Mouse (Mus musculus) gastrocnemius, postnatal 25 days (tissue): ENCODE measurements around the gene Zranb3. TPM values are rescaled to one million over a fixed set of nuclear protein-coding genes. Genes with fewer than 3 reads are reported as not detected.

Source experiments
- DNase-seq: peaks from one replicate; pipeline ENCODE4 v3.0.0; 2022
- total RNA-seq, 2 experiments: library from RNA; stranded (reverse); gene quantifications; 1 replicate in 1 of 2; 2 replicates in 1 of 2; pipeline ENCODE4 v1.2.3; 2021

Zranb3 gene
- total RNA-seq, 2 experiments from 2014 or later, result 3.6 to 4.2 TPM

- DNase-seq, result peak; percentile 12
Observed at GRCm38 (mm10) chr1:127945696-127946575, 156.9 kb downstream of the Zranb3 start.

DNA sequence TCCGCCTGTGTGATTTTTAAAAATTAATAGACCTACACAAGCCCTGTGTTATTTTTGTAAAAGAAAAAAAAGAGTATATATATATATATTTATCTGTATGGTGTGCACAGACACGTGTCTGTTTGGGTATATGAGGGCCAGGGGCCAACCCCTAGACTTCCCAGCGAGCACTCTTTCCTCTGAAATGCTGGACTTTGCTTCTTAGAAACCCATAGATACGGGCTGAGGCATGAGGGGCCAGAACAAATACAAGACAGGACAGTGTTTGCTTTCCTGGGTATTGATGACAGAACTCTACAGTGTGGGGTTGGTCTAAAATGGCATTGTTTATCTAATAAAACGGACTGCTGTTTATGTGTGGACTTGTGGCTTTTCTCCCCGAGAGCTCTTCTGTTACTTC, 159.3 kb downstream of the Zranb3 start:
- DNase-seq, result no peak

GRCm38 (mm10) chr1:127942231-127942630, 160.6 kb downstream of the Zranb3 start:
- DNase-seq, result no peak

DNA sequence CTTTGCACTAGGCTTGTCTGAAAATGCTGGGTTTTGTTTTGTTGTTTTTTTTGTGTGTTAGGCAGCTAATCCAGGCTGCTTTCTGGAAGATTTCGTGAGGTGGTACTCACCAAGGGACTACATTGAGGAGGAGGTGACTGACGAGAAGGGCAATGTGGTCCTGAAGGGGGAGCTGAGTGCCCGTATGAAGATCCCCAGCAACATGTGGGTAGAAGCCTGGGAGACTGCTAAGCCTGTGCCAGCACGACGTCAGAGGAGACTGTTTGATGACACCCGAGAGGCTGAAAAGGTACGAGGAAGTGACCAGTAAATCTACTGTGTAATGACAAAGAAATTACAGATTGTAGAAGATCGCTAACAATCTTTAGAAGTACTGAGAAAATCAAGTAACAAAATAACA, 165.6 kb downstream of the Zranb3 start:
- peak; percentile 47 for DNase-seq

DNA sequence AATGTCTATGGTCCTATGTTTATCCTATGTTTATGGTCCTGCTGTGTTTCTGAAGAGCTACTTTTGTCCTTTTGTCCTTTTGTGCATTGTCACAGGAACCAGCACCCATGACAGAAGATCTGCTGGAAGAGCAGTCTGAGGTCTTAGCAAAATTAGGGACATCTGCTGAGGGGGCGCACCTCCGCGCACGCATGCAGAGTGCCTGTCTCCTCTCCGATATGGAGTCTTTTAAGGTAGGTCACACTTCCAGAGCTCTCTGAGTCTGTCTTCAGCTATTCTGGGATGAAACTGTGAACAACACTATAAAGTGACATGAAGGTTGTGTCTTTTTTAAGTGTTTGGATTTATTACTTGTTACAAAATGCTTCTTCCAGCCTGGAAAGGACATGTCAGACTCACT, 168.5 kb downstream of the Zranb3 start:
- no peak for DNase-seq

DNA sequence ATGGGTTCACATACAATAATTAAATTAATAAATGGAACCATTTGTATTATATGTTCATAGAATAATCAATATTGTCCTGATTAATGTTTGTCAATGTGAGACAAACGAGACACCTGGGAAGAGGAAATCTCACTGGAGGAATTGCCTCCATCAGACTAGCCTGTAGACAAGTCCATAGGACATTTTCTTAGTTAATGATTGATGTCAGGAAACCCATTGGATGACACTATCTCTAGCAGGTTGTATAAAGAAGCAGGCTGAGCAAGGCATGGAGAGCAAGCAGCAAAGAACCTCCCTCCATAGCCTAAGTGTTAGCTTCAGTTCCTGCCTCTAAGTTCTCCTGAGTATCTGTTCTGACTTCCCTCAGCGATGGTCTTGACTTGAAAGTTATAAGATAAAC, 169.4 kb downstream of the Zranb3 start:
- no peak for DNase-seq

DNA sequence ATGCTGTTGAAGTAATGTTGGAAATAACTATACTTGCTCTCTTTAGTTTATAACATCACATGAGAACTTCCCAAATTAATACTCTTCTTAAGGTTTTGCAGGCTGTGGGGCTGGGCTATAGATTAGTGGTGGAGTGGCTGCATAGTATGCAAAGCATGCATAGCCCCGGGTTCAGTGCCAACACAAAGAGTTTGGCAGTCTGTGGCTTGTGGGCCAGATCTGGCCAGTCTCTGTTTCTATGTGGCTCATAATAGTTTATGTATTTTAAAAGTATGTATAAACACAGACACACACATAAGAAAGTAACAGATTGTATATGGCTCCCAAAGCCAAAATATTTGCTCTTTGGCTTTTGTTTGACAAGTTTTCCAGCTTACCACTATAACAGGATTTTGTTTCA, 187.0 kb downstream of the Zranb3 start:
- DNase-seq, result no peak

DNA sequence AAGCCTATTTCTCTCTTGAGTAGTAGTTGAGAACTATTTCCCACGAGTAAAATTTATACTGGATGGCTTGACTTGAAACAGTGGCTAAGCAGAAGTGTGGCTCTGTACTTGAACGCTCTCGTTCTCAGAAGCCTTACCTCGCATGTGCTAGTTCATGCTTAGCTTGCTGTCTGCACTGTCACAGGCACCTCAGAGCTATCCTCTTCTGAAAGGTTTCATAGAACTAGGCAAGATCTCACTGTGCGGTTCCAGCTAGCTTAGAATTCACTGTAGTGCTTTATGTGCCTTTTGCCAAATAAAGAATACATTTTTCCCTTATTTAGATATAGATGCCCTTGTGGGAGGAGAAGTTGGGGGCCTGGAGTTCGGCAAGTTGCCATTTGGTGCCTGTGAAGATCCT, 187.5 kb downstream of the Zranb3 start:
- DNase-seq, result no peak

- DNase-seq, result no peak
Observed at GRCm38 (mm10) chr1:127913116-127913515, 189.7 kb downstream of the Zranb3 start.

DNA sequence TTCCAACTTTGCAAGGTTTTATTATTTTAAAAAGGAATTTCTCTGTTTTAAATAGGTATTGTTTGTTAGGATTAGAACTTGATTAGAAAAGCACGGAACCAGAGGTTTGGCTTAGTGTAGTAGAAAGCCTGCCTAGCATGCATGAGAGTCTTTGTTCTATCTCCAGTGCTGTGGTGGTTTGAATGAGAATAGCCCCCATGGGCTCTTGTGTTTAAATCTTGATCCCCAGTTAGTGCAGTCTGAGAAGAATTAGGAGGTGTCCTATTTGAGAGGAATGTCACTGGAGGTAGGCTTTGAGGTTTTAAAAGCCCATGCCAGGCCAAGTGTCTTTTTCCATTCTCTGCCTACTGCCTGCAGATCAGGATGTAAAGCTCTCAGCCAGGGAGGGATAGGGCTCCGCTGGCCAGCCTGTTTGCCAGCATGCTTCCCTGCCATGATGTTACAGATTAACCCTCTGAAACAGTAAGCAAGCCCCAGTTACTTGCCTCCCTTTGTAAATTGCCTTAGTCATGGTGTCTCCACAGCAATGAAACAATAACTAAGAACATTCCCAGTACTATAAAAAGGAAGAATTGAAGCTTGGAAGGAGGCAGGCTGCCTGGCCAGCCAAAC, 198.0 kb downstream of the Zranb3 start:
- no peak for DNase-seq

Other genes with a start within 250 kb of the Zranb3 start
- gene Map3k19, start 248.0 kb downstream of the Zranb3 start, total RNA-seq, result under 1 TPM in 1 of 2 experiments, not detected in 1; 0.08 TPM
- 10 to 100 TPM; 19.8 to 21.2 TPM for gene Rab3gap1, start 234.3 kb downstream of the Zranb3 start, total RNA-seq
- 10 to 100 TPM; 49.3 to 56.3 TPM for gene R3hdm1, start 254 bp upstream of the Zranb3 start, total RNA-seq
- 10 to 100 TPM; 33.9 to 40.3 TPM for gene Ubxn4, start 140.9 kb upstream of the Zranb3 start, total RNA-seq
- gene Lct, start 225.3 kb upstream of the Zranb3 start, total RNA-seq, result not detected